Mouse (Mus musculus): ENCODE data around the gene Mpp2.

Mpp2 gene

GRCm38 (mm10) chr11:102008954-102009637 lies 79.2 kb downstream of the Mpp2 start:
- DNase-seq (ENCODE audit: low spot score): no peak

- DNase-seq (ENCODE audit: low spot score): no peak
Measured at GRCm38 (mm10) chr11:102008372-102008771, 79.9 kb downstream of the Mpp2 start.

Measured in embryo, embryonic 10 days (tissue).